Mouse (Mus musculus) kidney, embryonic 15.5 days (tissue): ENCODE measurements around the gene Cfap299. TPM values are rescaled to one million over a fixed set of nuclear protein-coding genes. Genes with fewer than 3 reads are reported as not detected.

Experiments used
- ATAC-seq: fragments of 200-750 bp; cut with Nextera tagmentation; replicated peaks from 2 replicates; pipeline ENCODE4 v1.8.0; 2017; ENCODE audit warnings: moderate TSS enrichment; ENCODE audit not compliant: low FRiP score
- H3K27ac ChIP-seq: fragments of 300-500 bp; sonication (generic); 2 replicates; pipeline ENCODE4 v1.5.1; 2015; ENCODE audit warnings: mild to moderate bottlenecking, inconsistent platforms
- H3K27me3 ChIP-seq: fragments of 300-500 bp; sonication (generic); 2 replicates; pipeline ENCODE4 v1.6.1; 2015; ENCODE audit warnings: inconsistent platforms
- H3K36me3 ChIP-seq: fragments of 300-500 bp; sonication (generic); 2 replicates; pipeline ENCODE4 v1.6.1; 2015; ENCODE audit warnings: inconsistent platforms
- H3K4me1 ChIP-seq: fragments of 300-500 bp; sonication (generic); 2 replicates; pipeline ENCODE4 v1.6.1; 2015; ENCODE audit warnings: inconsistent platforms
- H3K4me2 ChIP-seq: fragments of 300-500 bp; sonication (generic); 2 replicates; pipeline ENCODE4 v1.6.1; 2015; ENCODE audit warnings: moderate library complexity, mild to moderate bottlenecking, inconsistent platforms
- H3K4me3 ChIP-seq: fragments of 300-500 bp; sonication (generic); replicated peaks from 2 replicates; pipeline ENCODE4 v1.5.1; 2015; ENCODE audit warnings: mild to moderate bottlenecking, inconsistent platforms
- H3K9ac ChIP-seq: fragments of 300-500 bp; sonication (generic); 2 replicates; pipeline ENCODE4 v1.6.1; 2015; ENCODE audit warnings: mild to moderate bottlenecking, inconsistent platforms
- H3K9me3 ChIP-seq: fragments of 300-500 bp; sonication (generic); replicated peaks from 2 replicates; pipeline ENCODE4 v1.6.1; 2016; ENCODE audit warnings: inconsistent platforms
- WGBS: fragments of 180-500 bp; shearing (Covaris S2); methylation state at CpG from one replicate; pipeline ENCODE4 v1.1.7; 2015; ENCODE audit warnings: mixed read lengths; 5-methylcytosine and 5-hydroxymethylcytosine counted together
- polyA plus RNA-seq: library from polyadenylated mRNA; unstranded; fragments of >200 nt; fragmentation: Nextera tagmentation; extraction: Ambion mirVana; gene quantifications from 2 replicates; pipeline ENCODE4 v1.2.1, GENCODE M21; 2015

The Cfap299 gene
- polyA plus RNA-seq, 1 experiment from 2014 or later, result 0.61 TPM

- Histone ChIP-seq H3K4me1 (peaks cover 5% of the 10 kb centered on the region; the same call in 1 of the 2 replicates), H3K4me3 (no peak within 1 kb of the TSS), H3K4me2 (no peak within 1 kb of the TSS), H3K36me3 (no peaks in the 10 kb centered on the region), H3K9ac (no peak within 1 kb of the TSS), H3K27ac (no peak within 1 kb of the TSS), H3K27me3 (no peaks in the 10 kb centered on the region), H3K9me3 (no peaks in the 10 kb centered on the region)
- no peak for ATAC-seq
These were observed 223.3 kb downstream of the Cfap299 start, which contains the start of gene Gm11111 for GRCm38 (mm10) chr5:98552395-98552794. Gene Gm11111, plus strand, starts transcription at chr5:98552695.

- Histone ChIP-seq H3K9me3 (no peaks in the 10 kb centered on the region), H3K4me2 (no peak overlapping the region), H3K36me3 (no peaks in the 10 kb centered on the region), H3K27ac (no peak overlapping the region), H3K4me3 (no peak overlapping the region), H3K4me1 (peaks cover 5% of the 10 kb centered on the region; the same call in 1 of the 2 replicates), H3K9ac (no peak overlapping the region), H3K27me3 (no peaks in the 10 kb centered on the region)
- WGBS, result 79% methylated on average over 7 of the region's 7 CpGs
- no peak for ATAC-seq
These were observed 223.9 kb downstream of the Cfap299 start for GRCm38 (mm10) chr5:98552811-98553601.

- ATAC-seq, result peak; percentile 85
- no peak overlapping the region for H3K27ac ChIP-seq
- H3K27me3 ChIP-seq, result no peaks in the 10 kb centered on the region
- H3K4me1 ChIP-seq, result peaks cover 5% of the 10 kb centered on the region; the same call in 1 of the 2 replicates
- no peak overlapping the region for H3K9ac ChIP-seq
- H3K4me3 ChIP-seq, result no peak overlapping the region
- H3K9me3 ChIP-seq, result no peaks in the 10 kb centered on the region
- no peaks in the 10 kb centered on the region for H3K36me3 ChIP-seq
- H3K4me2 ChIP-seq, result no peak overlapping the region
- WGBS, result 56% methylated on average over 4 of the region's 4 CpGs
These were observed 232.2 kb downstream of the Cfap299 start for GRCm38 (mm10) chr5:98561301-98561700.

GRCm38 (mm10) chr5:98562806-98563205, 233.7 kb downstream of the Cfap299 start:
- H3K27me3 ChIP-seq, result no peaks in the 10 kb centered on the region
- H3K36me3 ChIP-seq, result no peaks in the 10 kb centered on the region
- H3K9me3 ChIP-seq, result no peaks in the 10 kb centered on the region
- no peak overlapping the region for H3K27ac ChIP-seq
- H3K9ac ChIP-seq, result no peak overlapping the region
- ATAC-seq, result no peak
- WGBS, result 70% methylated on average over 9 of the region's 9 CpGs
- H3K4me3 ChIP-seq, result no peak overlapping the region
- no peak overlapping the region for H3K4me2 ChIP-seq
- peaks cover 5% of the 10 kb centered on the region; the same call in 1 of the 2 replicates for H3K4me1 ChIP-seq

GRCm38 (mm10) chr5:98563801-98564200, 234.7 kb downstream of the Cfap299 start:
- H3K4me2 ChIP-seq, result no peak overlapping the region
- H3K9ac ChIP-seq, result no peak overlapping the region
- H3K27ac ChIP-seq, result 0 out of 2 replicates have a peak overlapping the region, but pooled peaks have one; percentile 18
- no peaks in the 10 kb centered on the region for H3K9me3 ChIP-seq
- H3K4me1 ChIP-seq, result peaks cover 5% of the 10 kb centered on the region; the same call in 1 of the 2 replicates
- H3K4me3 ChIP-seq, result no peak overlapping the region
- no peaks in the 10 kb centered on the region for H3K27me3 ChIP-seq
- H3K36me3 ChIP-seq, result no peaks in the 10 kb centered on the region
- 64% methylated on average over 9 of the region's 9 CpGs for WGBS
- no peak for ATAC-seq

GRCm38 (mm10) chr5:98566461-98567193, 237.5 kb downstream of the Cfap299 start:
- H3K4me2 ChIP-seq, result no peak overlapping the region

GRCm38 (mm10) chr5:98568481-98568880, 239.4 kb downstream of the Cfap299 start:
- Histone ChIP-seq H3K27ac (no peak overlapping the region), H3K4me2 (no peak overlapping the region), H3K4me1 (peaks cover 12% of the 10 kb centered on the region; the same call in 1 of the 2 replicates), H3K27me3 (no peaks in the 10 kb centered on the region), H3K9me3 (no peaks in the 10 kb centered on the region), H3K36me3 (no peaks in the 10 kb centered on the region), H3K4me3 (no peak overlapping the region), H3K9ac (no peak overlapping the region)
- ATAC-seq, result no peak
- 92% methylated on average over 4 of the region's 4 CpGs for WGBS

More at GRCm38 (mm10) chr5:98566461-98567193, 237.5 kb downstream of the Cfap299 start:
- 63% methylated on average over 6 of the region's 6 CpGs for WGBS
- H3K9ac ChIP-seq, result no peak overlapping the region
- no peak for ATAC-seq
- peaks cover 14% of the 10 kb centered on the region; the same call in 1 of the 2 replicates for H3K4me1 ChIP-seq
- no peak overlapping the region for H3K27ac ChIP-seq
- H3K9me3 ChIP-seq, result no peaks in the 10 kb centered on the region
- H3K4me3 ChIP-seq, result no peak overlapping the region
- H3K27me3 ChIP-seq, result no peaks in the 10 kb centered on the region
- no peaks in the 10 kb centered on the region for H3K36me3 ChIP-seq

- Histone ChIP-seq H3K36me3 (no peaks in the 10 kb centered on the region), H3K4me3 (no peak overlapping the region), H3K4me2 (no peak overlapping the region), H3K4me1 (peaks cover 9% of the 10 kb centered on the region; the same call in 1 of the 2 replicates), H3K9ac (no peak overlapping the region), H3K27me3 (no peaks in the 10 kb centered on the region), H3K27ac (peak overlapping the region; percentile 25; the same call in 1 of the 2 replicates), H3K9me3 (no peaks in the 10 kb centered on the region)
- ATAC-seq, result peak; percentile 76
- 29% methylated on average over 3 of the region's 3 CpGs for WGBS
These were observed 240.0 kb downstream of the Cfap299 start for GRCm38 (mm10) chr5:98569029-98569513.

- 73% methylated on average over 4 of the region's 4 CpGs for WGBS
- no peak for ATAC-seq
- no peak overlapping the region for H3K4me2 ChIP-seq
- H3K4me1 ChIP-seq, result peaks cover 15% of the 10 kb centered on the region
- H3K36me3 ChIP-seq, result no peaks in the 10 kb centered on the region
- H3K9me3 ChIP-seq, result no peaks in the 10 kb centered on the region
- no peak overlapping the region for H3K27ac ChIP-seq
- H3K27me3 ChIP-seq, result no peaks in the 10 kb centered on the region
- no peak overlapping the region for H3K4me3 ChIP-seq
- no peak overlapping the region for H3K9ac ChIP-seq
These were observed 243.3 kb downstream of the Cfap299 start for GRCm38 (mm10) chr5:98572392-98572791.

- Histone ChIP-seq H3K4me2 (no peak overlapping the region), H3K9me3 (no peaks in the 10 kb centered on the region), H3K36me3 (no peaks in the 10 kb centered on the region), H3K27me3 (no peaks in the 10 kb centered on the region), H3K9ac (no peak overlapping the region), H3K4me3 (no peak overlapping the region), H3K27ac (no peak overlapping the region), H3K4me1 (peaks cover 6% of the 10 kb centered on the region; the same call in 1 of the 2 replicates)
- WGBS, result 54% methylated on average over 12 of the region's 12 CpGs
- ATAC-seq, result 0 out of 2 replicates have a peak, but pooled peaks have one; percentile 29
These were observed 245.8 kb downstream of the Cfap299 start for GRCm38 (mm10) chr5:98574711-98575470.

- 86% methylated on average over 4 of the region's 4 CpGs for WGBS
- Histone ChIP-seq H3K9me3 (no peaks in the 10 kb centered on the region), H3K27ac (no peak overlapping the region), H3K4me2 (no peak overlapping the region), H3K4me3 (no peak overlapping the region), H3K36me3 (no peaks in the 10 kb centered on the region), H3K27me3 (no peaks in the 10 kb centered on the region), H3K4me1 (peaks cover 6% of the 10 kb centered on the region; the same call in 1 of the 2 replicates), H3K9ac (no peak overlapping the region)
- no peak for ATAC-seq
These were observed 246.3 kb downstream of the Cfap299 start for GRCm38 (mm10) chr5:98575471-98575834.
